Mouse (Mus musculus) liver, embryonic 11.5 days (tissue): Measurements from ENCODE around the gene Gdf3. TPM values are rescaled to one million over a fixed set of nuclear protein-coding genes. Genes with fewer than 3 reads are reported as not detected.

Experiments used
- ATAC-seq: fragments of 200-750 bp; cut with Nextera tagmentation; replicated peaks from 2 replicates; pipeline ENCODE4 v1.8.0; 2017; ENCODE audit warnings: moderate number of reproducible peaks, mild to moderate bottlenecking, moderate TSS enrichment, moderate library complexity; ENCODE audit not compliant: low FRiP score
- DNase-seq: peaks from one replicate; pipeline ENCODE4 v3.0.0-alpha.2; 2017; ENCODE audit warnings: low spot score
- H3K27ac ChIP-seq: fragments of 300-500 bp; sonication (generic); 2 replicates; pipeline ENCODE4 v1.5.1; 2014; ENCODE audit warnings: mild to moderate bottlenecking, low read depth, low read length, control low read depth
- H3K27me3 ChIP-seq: fragments of 300-500 bp; sonication (generic); replicated peaks from 2 replicates; pipeline ENCODE4 v1.6.1; 2014; ENCODE audit warnings: low read length, mixed read lengths; ENCODE audit not compliant: control insufficient read depth, insufficient read depth
- H3K36me3 ChIP-seq: fragments of 300-500 bp; sonication (generic); 2 replicates; pipeline ENCODE4 v1.6.1; 2014; ENCODE audit warnings: mild to moderate bottlenecking, low read length, moderate library complexity, mixed read lengths; ENCODE audit not compliant: control insufficient read depth, insufficient read depth
- H3K4me1 ChIP-seq: fragments of 300-500 bp; sonication (generic); replicated peaks from 2 replicates; pipeline ENCODE4 v1.6.1; 2014; ENCODE audit warnings: low read length, mixed read lengths; ENCODE audit not compliant: control insufficient read depth, insufficient read depth
- H3K4me2 ChIP-seq: fragments of 300-500 bp; sonication (generic); 2 replicates; pipeline ENCODE4 v1.6.1; 2014; ENCODE audit warnings: mild to moderate bottlenecking, control low read depth, moderate library complexity
- H3K4me3 ChIP-seq: fragments of 300-500 bp; sonication (generic); 2 replicates; pipeline ENCODE4 v1.5.1; 2014; ENCODE audit warnings: low read depth, low read length, control low read depth
- H3K9ac ChIP-seq: fragments of 300-500 bp; sonication (generic); 2 replicates; pipeline ENCODE4 v1.6.1; 2014; ENCODE audit warnings: low read depth, low read length, control low read depth
- H3K9me3 ChIP-seq: fragments of 300-500 bp; sonication (generic); 2 replicates; pipeline ENCODE4 v1.6.1; 2016; ENCODE audit warnings: low read length, inconsistent platforms, mixed read lengths; ENCODE audit not compliant: control insufficient read depth
- WGBS: fragments of 180-500 bp; shearing (Covaris S2); extraction: QIAGEN DNeasy Blood & Tissue Kit; methylation state at CpG from one replicate; pipeline ENCODE4 v1.1.7; 2014; 5-methylcytosine and 5-hydroxymethylcytosine counted together
- polyA plus RNA-seq: library from polyadenylated mRNA; unstranded; fragments of >200 nt; fragmentation: Nextera tagmentation; extraction: Ambion mirVana; gene quantifications from 2 replicates; pipeline ENCODE4 v1.2.1, GENCODE M21; 2014

The Gdf3 gene
- polyA plus RNA-seq, 1 experiment from 2014 or later = 14.6 TPM

- H3K36me3 ChIP-seq = no peaks in the 10 kb centered on the region
- H3K4me2 ChIP-seq = no peak overlapping the region
- WGBS = 67% methylated on average over 7 of the region's 7 CpGs
- no peaks in the 10 kb centered on the region for H3K4me1 ChIP-seq
- no peak for ATAC-seq
- H3K27ac ChIP-seq = no peak overlapping the region
- H3K27me3 ChIP-seq = peaks cover 1% of the 10 kb centered on the region; the same call in 1 of the 2 replicates
- no peaks in the 10 kb centered on the region for H3K9me3 ChIP-seq
- H3K9ac ChIP-seq = no peak overlapping the region
- no peak for DNase-seq
- H3K4me3 ChIP-seq = no peak overlapping the region
Observed at GRCm38 (mm10) chr6:122635315-122635714, 25.4 kb upstream of the Gdf3 start.

- Histone ChIP-seq H3K27ac (no peak overlapping the region), H3K4me2 (peak overlapping the region; percentile 31; the same call in 1 of the 2 replicates), H3K4me3 (no peak overlapping the region), H3K4me1 (no peaks in the 10 kb centered on the region), H3K9me3 (no peaks in the 10 kb centered on the region), H3K9ac (no peak overlapping the region), H3K36me3 (no peaks in the 10 kb centered on the region), H3K27me3 (peaks cover 3% of the 10 kb centered on the region; the same call in 1 of the 2 replicates)
- 30% methylated on average over 9 of the region's 9 CpGs for whole genome bisulfite sequencing
- ATAC-seq = peak; percentile 41; the same call in 1 of the 2 replicates
- no peak for DNase-seq
Observed at GRCm38 (mm10) chr6:122633411-122633810, 23.5 kb upstream of the Gdf3 start.

GRCm38 (mm10) chr6:122627469-122628108, 17.7 kb upstream of the Gdf3 start:
- 19% methylated on average over 20 of the region's 20 CpGs for WGBS

GRCm38 (mm10) chr6:122626110-122626509, 16.2 kb upstream of the Gdf3 start, which contains the start of gene Dppa3:
Dppa3 (plus strand) TSS chr6:122626410.
- ATAC-seq = no peak
- WGBS = 71% methylated on average over 8 of the region's 8 CpGs
- H3K9me3 ChIP-seq = no peaks in the 10 kb centered on the region
- no peaks in the 10 kb centered on the region for H3K4me1 ChIP-seq
- H3K4me3 ChIP-seq = peak within 1 kb of the TSS; percentile 28; the same call in 1 of the 2 replicates
- peaks cover 5% of the 10 kb centered on the region; the same call in 1 of the 2 replicates for H3K27me3 ChIP-seq
- H3K36me3 ChIP-seq = no peaks in the 10 kb centered on the region
- H3K27ac ChIP-seq = no peak within 1 kb of the TSS
- DNase-seq = no peak
- H3K4me2 ChIP-seq = peak within 1 kb of the TSS; percentile 49
- H3K9ac ChIP-seq = no peak within 1 kb of the TSS

More at GRCm38 (mm10) chr6:122627469-122628108, 17.7 kb upstream of the Gdf3 start:
- no peaks in the 10 kb centered on the region for H3K9me3 ChIP-seq
- H3K9ac ChIP-seq = no peak overlapping the region
- no peaks in the 10 kb centered on the region for H3K4me1 ChIP-seq
- peak overlapping the region; percentile 49 for H3K4me2 ChIP-seq
- no peaks in the 10 kb centered on the region for H3K36me3 ChIP-seq
- peaks cover 5% of the 10 kb centered on the region; the same call in 1 of the 2 replicates for H3K27me3 ChIP-seq
- H3K4me3 ChIP-seq = peak overlapping the region; percentile 28
- ATAC-seq = no peak
- no peak for DNase-seq
- no peak overlapping the region for H3K27ac ChIP-seq

- ATAC-seq = no peak
- no peaks in the 10 kb centered on the region for H3K9me3 ChIP-seq
- WGBS = 78% methylated on average over 4 of the region's 4 CpGs
- H3K4me3 ChIP-seq = no peak overlapping the region
- no peaks in the 10 kb centered on the region for H3K36me3 ChIP-seq
- no peak overlapping the region for H3K9ac ChIP-seq
- H3K27ac ChIP-seq = no peak overlapping the region
- DNase-seq = no peak
- H3K27me3 ChIP-seq = 0 out of 2 replicates have a peak, but pooled peaks cover 3% of the 10 kb centered on the region
- no peaks in the 10 kb centered on the region for H3K4me1 ChIP-seq
- no peak overlapping the region for H3K4me2 ChIP-seq
Observed at GRCm38 (mm10) chr6:122625156-122625555, 15.3 kb upstream of the Gdf3 start.

GRCm38 (mm10) chr6:122624480-122624879, 14.6 kb upstream of the Gdf3 start:
- no peak overlapping the region for H3K4me2 ChIP-seq
- no peak for DNase-seq
- 56% methylated on average over 5 of the region's 5 CpGs for WGBS

GRCm38 (mm10) chr6:122621066-122621465, 11.2 kb upstream of the Gdf3 start:
- H3K4me2 ChIP-seq = no peak overlapping the region
- WGBS = 90% methylated on average over 6 of the region's 6 CpGs
- H3K27ac ChIP-seq = no peak overlapping the region
- ATAC-seq (no peak), DNase-seq (no peak)
- H3K4me1 ChIP-seq = no peaks in the 10 kb centered on the region
- H3K27me3 ChIP-seq = no peaks in the 10 kb centered on the region
- H3K36me3 ChIP-seq = no peaks in the 10 kb centered on the region
- no peak overlapping the region for H3K4me3 ChIP-seq
- no peaks in the 10 kb centered on the region for H3K9me3 ChIP-seq
- H3K9ac ChIP-seq = no peak overlapping the region

More at GRCm38 (mm10) chr6:122624480-122624879, 14.6 kb upstream of the Gdf3 start:
- H3K4me3 ChIP-seq = no peak overlapping the region
- ATAC-seq = no peak
- 0 out of 2 replicates have a peak, but pooled peaks cover 3% of the 10 kb centered on the region for H3K27me3 ChIP-seq
- H3K27ac ChIP-seq = no peak overlapping the region
- H3K9me3 ChIP-seq = no peaks in the 10 kb centered on the region
- no peak overlapping the region for H3K9ac ChIP-seq
- no peaks in the 10 kb centered on the region for H3K4me1 ChIP-seq
- no peaks in the 10 kb centered on the region for H3K36me3 ChIP-seq

- no peak overlapping the region for H3K4me2 ChIP-seq
- ATAC-seq (no peak), DNase-seq (no peak)
- no peak overlapping the region for H3K4me3 ChIP-seq
- H3K27ac ChIP-seq = no peak overlapping the region
- H3K9ac ChIP-seq = no peak overlapping the region
- H3K27me3 ChIP-seq = no peaks in the 10 kb centered on the region
- H3K4me1 ChIP-seq = no peaks in the 10 kb centered on the region
- 61% methylated on average over 3 of the region's 3 CpGs for WGBS
- no peaks in the 10 kb centered on the region for H3K9me3 ChIP-seq
- no peaks in the 10 kb centered on the region for H3K36me3 ChIP-seq
Observed at GRCm38 (mm10) chr6:122616022-122616421, 6.1 kb upstream of the Gdf3 start.

- H3K27ac ChIP-seq = no peak overlapping the region
- no peaks in the 10 kb centered on the region for H3K27me3 ChIP-seq
- WGBS = 44% methylated on average over 2 of the region's 2 CpGs
- no peaks in the 10 kb centered on the region for H3K36me3 ChIP-seq
- H3K9ac ChIP-seq = no peak overlapping the region
- no peak overlapping the region for H3K4me2 ChIP-seq
- H3K4me3 ChIP-seq = no peak overlapping the region
- no peak for DNase-seq
- no peaks in the 10 kb centered on the region for H3K9me3 ChIP-seq
- ATAC-seq = no peak
- H3K4me1 ChIP-seq = peaks cover 6% of the 10 kb centered on the region
Observed at GRCm38 (mm10) chr6:122614047-122614446, 4.2 kb upstream of the Gdf3 start.
